Mouse (Mus musculus): ENCODE measurements at regions not wholly inside any gene's neighbourhood (a gene's known extent, or its start where the extent isn't known, plus 50 kb on each side); places are given as distances from the start of the nearest gene placed in this dataset.

DNA sequence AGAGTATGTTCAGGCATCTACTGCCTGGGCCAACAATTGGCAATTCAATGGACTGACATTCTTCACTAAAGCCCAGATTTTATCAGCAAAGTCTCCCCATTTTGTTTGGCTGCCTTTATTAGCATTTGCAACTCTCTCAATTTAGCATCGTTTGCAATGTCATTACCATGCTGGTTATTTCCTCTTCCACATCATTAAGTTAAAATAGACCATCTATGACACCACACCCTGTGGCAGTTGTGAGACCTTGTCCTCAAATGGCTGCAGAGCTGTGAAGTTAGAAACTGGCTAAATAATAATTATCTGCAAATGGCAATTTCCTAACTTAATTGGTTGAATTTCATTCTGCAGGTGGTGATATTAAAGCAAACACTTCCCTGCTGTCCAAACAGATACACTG lies 381.8 kb downstream of the H2al1n start:
- Histone ChIP-seq H3K27me3 (ENCODE audit: control insufficient read depth, insufficient read depth, low read length) (no peaks in the 10 kb centered on the region), H3K4me2 (ENCODE audit: low read length) (no peak overlapping the region), H3K27ac (replicated peaks in 1 of 2; ENCODE audit: control insufficient read depth in 1 of 2, insufficient read depth in 1 of 2, low read depth in 2 of 2, low read length in 2 of 2) (no peak overlapping the region), H3K9me3 (ENCODE audit: control insufficient read depth, low read length) (no peaks in the 10 kb centered on the region), H3K4me1 (ENCODE audit: control insufficient read depth in 2 of 2, insufficient read depth in 2 of 2, low read length in 2 of 2) (no peaks in the 10 kb centered on the region), H3K36me3 (ENCODE audit: control insufficient read depth, insufficient read depth, low read length) (no peaks in the 10 kb centered on the region), H3K9ac (ENCODE audit: low read length) (no peak overlapping the region), H3K4me3 (ENCODE audit: control insufficient read depth in 1 of 2, insufficient read depth in 1 of 2, low read depth in 1 of 2, low read length in 2 of 2) (no peak overlapping the region)
- 47% methylated on average over 1 of the region's 1 CpGs for WGBS
- ATAC-seq (ENCODE audit: insufficient number of reproducible peaks, insufficient read depth, low FRiP score, low read depth) = no peak

DNA sequence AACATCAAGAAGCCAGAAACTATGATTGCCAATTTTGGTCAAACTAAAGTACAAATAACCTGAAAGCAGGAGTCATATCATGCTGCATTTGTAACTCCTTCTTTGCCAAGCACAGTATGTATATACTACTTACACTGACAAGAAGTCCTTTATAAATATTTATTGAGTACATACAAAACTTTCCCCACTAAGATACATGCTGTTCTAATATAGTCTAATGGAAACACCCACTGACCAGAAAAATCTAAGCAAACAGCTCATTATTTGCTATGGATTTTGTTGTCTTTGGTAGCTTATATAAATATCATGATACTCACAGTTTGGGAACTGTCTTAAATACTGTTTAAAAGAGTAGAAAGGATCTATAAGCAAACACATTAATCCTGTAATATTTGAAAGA lies 385.9 kb downstream of the H2al1n start:
- Histone ChIP-seq H3K4me1 (ENCODE audit: control insufficient read depth in 2 of 2, insufficient read depth in 2 of 2, low read length in 2 of 2) (no peaks in the 10 kb centered on the region), H3K4me2 (ENCODE audit: low read length) (no peak overlapping the region), H3K9ac (ENCODE audit: low read length) (no peak overlapping the region), H3K27ac (replicated peaks in 1 of 2; ENCODE audit: control insufficient read depth in 1 of 2, insufficient read depth in 1 of 2, low read depth in 2 of 2, low read length in 2 of 2) (no peak overlapping the region), H3K36me3 (ENCODE audit: control insufficient read depth, insufficient read depth, low read length) (no peaks in the 10 kb centered on the region), H3K9me3 (ENCODE audit: control insufficient read depth, low read length) (no peaks in the 10 kb centered on the region), H3K27me3 (ENCODE audit: control insufficient read depth, insufficient read depth, low read length) (no peaks in the 10 kb centered on the region), H3K4me3 (ENCODE audit: control insufficient read depth in 1 of 2, insufficient read depth in 1 of 2, low read depth in 1 of 2, low read length in 2 of 2) (no peak overlapping the region)
- ATAC-seq (ENCODE audit: insufficient number of reproducible peaks, insufficient read depth, low FRiP score, low read depth) = no peak

DNA sequence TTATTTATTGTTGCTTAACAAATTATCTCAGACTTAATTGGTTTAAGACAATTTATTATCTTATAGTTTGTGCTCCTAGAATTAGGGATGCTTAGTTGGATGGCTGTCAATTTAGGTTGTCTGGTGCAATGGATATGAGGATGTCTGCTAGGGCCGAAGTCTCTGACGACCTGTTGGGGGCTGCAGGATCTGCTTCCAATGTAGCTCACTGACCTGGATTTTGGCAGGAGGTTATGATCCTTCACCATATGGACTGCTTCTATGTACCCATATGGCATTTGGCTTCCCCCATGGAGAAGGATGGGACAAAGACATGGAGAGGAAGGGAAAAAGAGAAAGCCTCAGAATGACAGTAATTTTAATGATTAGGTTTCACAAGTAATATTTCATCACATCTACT lies 391.0 kb downstream of the H2al1n start:
- 69% methylated on average over 2 of the region's 2 CpGs for WGBS
- Histone ChIP-seq H3K27me3 (ENCODE audit: control insufficient read depth, insufficient read depth, low read length) (no peaks in the 10 kb centered on the region), H3K4me3 (ENCODE audit: control insufficient read depth in 1 of 2, insufficient read depth in 1 of 2, low read depth in 1 of 2, low read length in 2 of 2) (no peak overlapping the region), H3K4me2 (ENCODE audit: low read length) (no peak overlapping the region), H3K9ac (ENCODE audit: low read length) (no peak overlapping the region), H3K4me1 (ENCODE audit: control insufficient read depth in 2 of 2, insufficient read depth in 2 of 2, low read length in 2 of 2) (no peaks in the 10 kb centered on the region), H3K9me3 (ENCODE audit: control insufficient read depth, low read length) (no peaks in the 10 kb centered on the region), H3K36me3 (ENCODE audit: control insufficient read depth, insufficient read depth, low read length) (no peaks in the 10 kb centered on the region), H3K27ac (replicated peaks in 1 of 2; ENCODE audit: control insufficient read depth in 1 of 2, insufficient read depth in 1 of 2, low read depth in 2 of 2, low read length in 2 of 2) (no peak overlapping the region)
- no peak for ATAC-seq (ENCODE audit: insufficient number of reproducible peaks, insufficient read depth, low FRiP score, low read depth)

DNA sequence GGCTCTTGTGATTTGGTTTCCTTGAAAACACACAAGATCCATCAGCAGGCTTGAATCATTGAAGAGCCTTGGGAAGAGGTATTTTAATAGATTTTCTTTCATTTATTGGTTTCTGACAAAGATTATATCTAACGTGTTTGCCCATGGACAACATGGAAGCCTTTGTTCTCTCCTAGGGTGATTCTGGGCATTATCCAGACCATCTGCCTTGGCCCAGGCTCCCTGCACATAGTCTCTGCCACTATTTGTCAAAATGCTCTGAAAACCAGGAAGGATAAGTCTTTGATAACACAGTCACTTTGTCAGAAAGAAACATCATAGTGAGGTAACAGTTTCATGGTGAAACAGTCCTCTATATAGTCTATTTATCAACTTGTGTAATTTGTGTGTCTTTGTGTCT lies 398.2 kb downstream of the H2al1n start:
- Histone ChIP-seq H3K27me3 (ENCODE audit: control insufficient read depth, insufficient read depth, low read length) (no peaks in the 10 kb centered on the region), H3K4me1 (ENCODE audit: control insufficient read depth in 2 of 2, insufficient read depth in 2 of 2, low read length in 2 of 2) (no peaks in the 10 kb centered on the region), H3K4me3 (ENCODE audit: control insufficient read depth in 1 of 2, insufficient read depth in 1 of 2, low read depth in 1 of 2, low read length in 2 of 2) (no peak overlapping the region), H3K4me2 (ENCODE audit: low read length) (no peak overlapping the region), H3K36me3 (ENCODE audit: control insufficient read depth, insufficient read depth, low read length) (no peaks in the 10 kb centered on the region), H3K9ac (ENCODE audit: low read length) (no peak overlapping the region), H3K9me3 (ENCODE audit: control insufficient read depth, low read length) (no peaks in the 10 kb centered on the region), H3K27ac (replicated peaks in 1 of 2; ENCODE audit: control insufficient read depth in 1 of 2, insufficient read depth in 1 of 2, low read depth in 2 of 2, low read length in 2 of 2) (no peak overlapping the region)
- 70% methylated on average over 1 of the region's 1 CpGs for WGBS
- no peak for ATAC-seq (ENCODE audit: insufficient number of reproducible peaks, insufficient read depth, low FRiP score, low read depth)

DNA sequence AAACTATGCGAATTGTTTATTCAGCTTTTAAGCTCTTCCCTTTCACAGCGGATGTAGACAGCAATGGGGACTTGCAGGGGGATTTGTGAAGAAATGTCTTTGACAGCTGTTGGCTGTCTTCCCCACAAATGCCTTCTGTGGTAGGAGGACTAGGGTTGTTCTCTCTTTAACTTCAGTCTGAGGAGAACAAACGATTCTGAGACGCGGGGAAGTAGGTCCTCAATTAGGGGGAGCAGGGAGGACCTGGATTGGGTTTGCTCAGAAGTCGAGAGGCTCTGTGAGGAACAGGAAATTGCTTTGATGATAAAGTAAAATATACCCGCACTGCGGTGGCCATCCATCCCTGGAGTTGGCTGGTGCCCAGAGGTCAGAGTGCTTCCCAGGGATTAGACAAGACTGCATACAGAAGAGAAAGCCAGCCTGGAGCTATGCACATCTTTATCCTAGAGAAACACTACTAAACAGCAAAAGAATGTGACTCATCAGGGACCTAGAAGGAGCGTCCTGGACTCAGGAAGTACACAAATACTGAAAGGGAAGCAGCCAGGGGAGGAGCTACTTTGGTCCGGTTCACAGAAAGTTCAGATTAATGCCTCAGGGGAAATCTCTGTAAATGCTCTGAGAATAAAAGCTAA lies 417.4 kb downstream of the H2al1n start:
- Histone ChIP-seq H3K4me3 (ENCODE audit: control insufficient read depth in 1 of 2, insufficient read depth in 1 of 2, low read depth in 1 of 2, low read length in 2 of 2) (no peak overlapping the region), H3K27me3 (ENCODE audit: control insufficient read depth, insufficient read depth, low read length) (no peaks in the 10 kb centered on the region), H3K27ac (replicated peaks in 1 of 2; ENCODE audit: control insufficient read depth in 1 of 2, insufficient read depth in 1 of 2, low read depth in 2 of 2, low read length in 2 of 2) (peak overlapping the region; percentile 42 to 68), H3K9ac (ENCODE audit: low read length) (no peak overlapping the region), H3K4me2 (ENCODE audit: low read length) (peak overlapping the region; percentile 34; the same call in 1 of the 2 replicates), H3K36me3 (ENCODE audit: control insufficient read depth, insufficient read depth, low read length) (no peaks in the 10 kb centered on the region), H3K9me3 (ENCODE audit: control insufficient read depth, low read length) (peaks cover 3% of the 10 kb centered on the region; the same call in 1 of the 2 replicates), H3K4me1 (ENCODE audit: control insufficient read depth in 2 of 2, insufficient read depth in 2 of 2, low read length in 2 of 2) (no peaks in the 10 kb centered on the region)
- WGBS = 40% methylated on average over 10 of the region's 10 CpGs
- ATAC-seq (ENCODE audit: insufficient number of reproducible peaks, insufficient read depth, low FRiP score, low read depth) = peak; percentile 59; the same call in 1 of the 2 replicates

DNA sequence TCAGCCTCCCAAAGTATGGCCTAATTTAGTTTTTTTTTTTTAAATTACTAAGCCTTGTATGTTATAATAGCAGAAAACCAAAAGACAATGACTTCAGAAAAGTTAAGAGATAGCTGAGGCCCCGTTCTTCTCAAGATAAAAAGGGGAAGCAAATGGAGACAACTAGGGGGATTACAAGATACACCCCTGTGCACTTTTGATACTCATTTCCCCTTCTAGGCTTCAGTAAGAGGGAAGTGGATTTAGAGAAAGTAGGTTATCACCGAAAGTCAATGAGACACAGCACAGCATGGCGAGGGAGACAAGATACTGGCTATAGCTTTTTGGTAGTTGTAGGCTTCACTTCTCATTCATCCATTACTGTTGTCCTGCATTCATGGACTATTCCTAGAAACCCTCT lies 428.4 kb downstream of the H2al1n start:
- H3K27me3 ChIP-seq (ENCODE audit: control insufficient read depth, insufficient read depth, low read length) = no peaks in the 10 kb centered on the region
- 66% methylated on average over 3 of the region's 3 CpGs for WGBS
- H3K9ac ChIP-seq (ENCODE audit: low read length) = no peak overlapping the region
- ATAC-seq (ENCODE audit: insufficient number of reproducible peaks, insufficient read depth, low FRiP score, low read depth) = no peak
- no peak overlapping the region for H3K27ac ChIP-seq (replicated peaks in 1 of 2; ENCODE audit: control insufficient read depth in 1 of 2, insufficient read depth in 1 of 2, low read depth in 2 of 2, low read length in 2 of 2)
- no peak overlapping the region for H3K4me2 ChIP-seq (ENCODE audit: low read length)
- no peaks in the 10 kb centered on the region for H3K9me3 ChIP-seq (ENCODE audit: control insufficient read depth, low read length)
- H3K36me3 ChIP-seq (ENCODE audit: control insufficient read depth, insufficient read depth, low read length) = no peaks in the 10 kb centered on the region
- no peak overlapping the region for H3K4me3 ChIP-seq (ENCODE audit: control insufficient read depth in 1 of 2, insufficient read depth in 1 of 2, low read depth in 1 of 2, low read length in 2 of 2)
- no peaks in the 10 kb centered on the region for H3K4me1 ChIP-seq (ENCODE audit: control insufficient read depth in 2 of 2, insufficient read depth in 2 of 2, low read length in 2 of 2)

DNA sequence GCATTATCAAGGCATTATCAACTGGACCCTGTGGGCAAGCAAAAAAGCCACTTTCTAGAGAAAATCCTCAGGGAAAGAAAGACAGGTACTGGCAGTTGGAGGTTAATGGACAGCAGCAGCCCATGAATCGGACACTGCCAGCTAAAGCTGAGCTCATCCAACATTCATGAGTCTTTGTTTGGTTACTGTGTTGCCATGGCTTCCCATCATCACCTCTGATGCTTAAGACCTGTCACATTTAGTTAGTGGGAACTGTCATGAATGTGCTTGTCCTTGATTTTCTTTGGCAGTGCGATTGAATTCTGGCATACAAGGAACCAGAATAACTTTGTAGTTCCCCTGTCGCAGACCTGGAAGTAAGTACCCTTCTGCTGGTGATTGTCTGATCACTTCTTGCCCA lies 453.9 kb downstream of the H2al1n start:
- no peaks in the 10 kb centered on the region for H3K4me1 ChIP-seq (ENCODE audit: control insufficient read depth in 2 of 2, insufficient read depth in 2 of 2, low read length in 2 of 2)

DNA sequence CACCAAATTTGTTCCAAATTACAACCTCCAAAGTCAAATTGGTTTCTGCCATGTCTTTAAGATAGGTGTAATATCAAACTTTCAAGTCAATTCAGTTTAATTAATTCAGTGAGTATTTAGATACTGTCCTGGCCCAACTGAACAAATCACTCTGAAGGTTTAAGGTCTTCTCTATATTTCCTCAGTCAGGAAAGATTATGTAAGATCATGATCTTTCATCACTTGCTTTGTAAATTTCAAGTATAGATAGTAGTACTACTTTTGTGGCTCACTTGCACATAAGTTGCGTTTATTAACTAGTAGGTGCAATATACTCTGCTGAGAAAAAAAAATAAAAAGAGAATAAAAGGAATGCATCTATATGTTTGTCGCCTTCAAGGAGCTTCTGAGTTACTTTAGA lies 485.4 kb downstream of the H2al1n start:
- Histone ChIP-seq H3K36me3 (ENCODE audit: control insufficient read depth, insufficient read depth, low read length) (no peaks in the 10 kb centered on the region), H3K4me1 (ENCODE audit: control insufficient read depth in 2 of 2, insufficient read depth in 2 of 2, low read length in 2 of 2) (no peaks in the 10 kb centered on the region), H3K9ac (ENCODE audit: low read length) (no peak overlapping the region), H3K27me3 (ENCODE audit: control insufficient read depth, insufficient read depth, low read length) (no peaks in the 10 kb centered on the region), H3K4me2 (ENCODE audit: low read length) (no peak overlapping the region), H3K4me3 (ENCODE audit: control insufficient read depth in 1 of 2, insufficient read depth in 1 of 2, low read depth in 1 of 2, low read length in 2 of 2) (no peak overlapping the region), H3K27ac (replicated peaks in 1 of 2; ENCODE audit: control insufficient read depth in 1 of 2, insufficient read depth in 1 of 2, low read depth in 2 of 2, low read length in 2 of 2) (no peak overlapping the region), H3K9me3 (ENCODE audit: control insufficient read depth, low read length) (no peaks in the 10 kb centered on the region)
- WGBS = 73% methylated on average over 2 of the region's 2 CpGs
- ATAC-seq (ENCODE audit: insufficient number of reproducible peaks, insufficient read depth, low FRiP score, low read depth) = no peak

More for the DNA sequence above, 453.9 kb downstream of the H2al1n start:
- 38% methylated on average over 3 of the region's 3 CpGs for WGBS
- H3K4me3 ChIP-seq (ENCODE audit: control insufficient read depth in 1 of 2, insufficient read depth in 1 of 2, low read depth in 1 of 2, low read length in 2 of 2) = no peak overlapping the region
- no peak overlapping the region for H3K9ac ChIP-seq (ENCODE audit: low read length)
- H3K27me3 ChIP-seq (ENCODE audit: control insufficient read depth, insufficient read depth, low read length) = no peaks in the 10 kb centered on the region
- no peaks in the 10 kb centered on the region for H3K9me3 ChIP-seq (ENCODE audit: control insufficient read depth, low read length)
- no peak overlapping the region for H3K4me2 ChIP-seq (ENCODE audit: low read length)
- no peak overlapping the region for H3K27ac ChIP-seq (replicated peaks in 1 of 2; ENCODE audit: control insufficient read depth in 1 of 2, insufficient read depth in 1 of 2, low read depth in 2 of 2, low read length in 2 of 2)
- H3K36me3 ChIP-seq (ENCODE audit: control insufficient read depth, insufficient read depth, low read length) = no peaks in the 10 kb centered on the region
- ATAC-seq (ENCODE audit: insufficient number of reproducible peaks, insufficient read depth, low FRiP score, low read depth) = no peak

All from heart, embryonic 14.5 days (tissue).